Mouse (Mus musculus): ENCODE results near the gene Crispld2. TPM values are rescaled to one million over a fixed set of nuclear protein-coding genes. Genes with fewer than 3 reads are reported as not detected.
A peak's percentile ranks its signal among the peaks of the same experiment; 100 is the strongest.

Crispld2 gene
- polyA plus RNA-seq, 1 experiment from 2014 or later, result 2.3 TPM

DNA sequence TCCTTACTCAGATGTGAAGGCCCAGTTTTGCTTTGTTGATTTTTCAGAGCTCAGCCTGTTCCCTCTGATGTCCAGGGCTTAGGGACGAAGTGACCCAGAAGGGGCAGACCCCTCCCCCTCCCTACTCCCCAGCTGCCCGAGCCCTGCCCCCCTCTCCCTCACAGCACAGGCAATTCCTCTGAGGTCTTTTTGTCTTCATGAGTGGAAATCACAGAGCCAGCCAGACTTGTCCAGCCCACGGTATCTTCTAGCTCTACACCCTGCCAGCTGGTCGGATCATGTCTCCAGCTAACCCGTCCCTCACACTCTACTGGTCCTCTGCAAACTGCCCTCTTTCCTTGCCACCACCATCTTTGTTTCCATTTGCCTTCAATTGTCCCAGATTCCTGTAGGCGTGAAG lies 42.2 kb downstream of the Crispld2 start:
- H3K27me3 ChIP-seq (ENCODE audit: control insufficient read depth, insufficient read depth, low read length), result no peaks in the 10 kb centered on the region
- H3K9ac ChIP-seq (ENCODE audit: low read length), result peak overlapping the region; percentile 30; the same call in 1 of the 2 replicates
- H3K36me3 ChIP-seq (ENCODE audit: control insufficient read depth, insufficient read depth, low read length), result no peaks in the 10 kb centered on the region
- peak; percentile 90 for DNase-seq (ENCODE audit: low spot score, missing footprints)
- WGBS, result 24% methylated on average over 6 of the region's 6 CpGs
- peaks cover 13% of the 10 kb centered on the region for H3K4me1 ChIP-seq (ENCODE audit: control insufficient read depth, insufficient read depth, low read length)
- H3K9me3 ChIP-seq (ENCODE audit: control insufficient read depth, low read length), result no peaks in the 10 kb centered on the region
- H3K4me3 ChIP-seq (ENCODE audit: low read depth, low read length), result no peak overlapping the region
- ATAC-seq (ENCODE audit: low FRiP score), result peak; percentile 75
- no peak overlapping the region for H3K4me2 ChIP-seq
- peak overlapping the region; percentile 44; the same call in 1 of the 2 replicates for H3K27ac ChIP-seq (ENCODE audit: low read depth, low read length)

DNA sequence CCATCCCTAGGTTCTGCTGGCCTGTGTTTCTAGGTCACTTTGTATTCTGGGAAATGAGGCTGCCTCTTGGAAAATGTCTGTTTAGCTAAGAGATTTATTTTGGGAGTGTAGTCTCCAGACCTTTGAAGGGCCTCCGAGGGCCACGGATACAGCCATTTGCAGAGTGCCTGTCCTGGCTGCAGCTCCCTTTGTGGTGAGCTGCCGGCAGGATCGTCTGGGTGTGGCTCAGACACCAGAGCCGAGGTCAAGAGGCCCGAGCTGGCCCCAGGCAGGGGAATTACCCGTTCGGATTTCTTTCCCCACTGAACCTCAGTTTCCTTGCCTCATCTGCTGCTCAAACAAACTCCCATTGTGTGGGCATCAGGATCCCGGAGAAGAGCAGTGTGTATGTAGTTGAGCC lies 43.9 kb downstream of the Crispld2 start:
- H3K9ac ChIP-seq (ENCODE audit: low read length), result no peak overlapping the region
- no peaks in the 10 kb centered on the region for H3K27me3 ChIP-seq (ENCODE audit: control insufficient read depth, insufficient read depth, low read length)
- H3K36me3 ChIP-seq (ENCODE audit: control insufficient read depth, insufficient read depth, low read length), result no peaks in the 10 kb centered on the region
- WGBS, result 29% methylated on average over 9 of the region's 9 CpGs
- DNase-seq (ENCODE audit: low spot score, missing footprints), result no peak
- ATAC-seq (ENCODE audit: low FRiP score), result no peak
- H3K4me2 ChIP-seq, result no peak overlapping the region
- no peak overlapping the region for H3K27ac ChIP-seq (ENCODE audit: low read depth, low read length)
- no peaks in the 10 kb centered on the region for H3K9me3 ChIP-seq (ENCODE audit: control insufficient read depth, low read length)
- H3K4me3 ChIP-seq (ENCODE audit: low read depth, low read length), result no peak overlapping the region
- H3K4me1 ChIP-seq (ENCODE audit: control insufficient read depth, insufficient read depth, low read length), result peaks cover 13% of the 10 kb centered on the region

DNA sequence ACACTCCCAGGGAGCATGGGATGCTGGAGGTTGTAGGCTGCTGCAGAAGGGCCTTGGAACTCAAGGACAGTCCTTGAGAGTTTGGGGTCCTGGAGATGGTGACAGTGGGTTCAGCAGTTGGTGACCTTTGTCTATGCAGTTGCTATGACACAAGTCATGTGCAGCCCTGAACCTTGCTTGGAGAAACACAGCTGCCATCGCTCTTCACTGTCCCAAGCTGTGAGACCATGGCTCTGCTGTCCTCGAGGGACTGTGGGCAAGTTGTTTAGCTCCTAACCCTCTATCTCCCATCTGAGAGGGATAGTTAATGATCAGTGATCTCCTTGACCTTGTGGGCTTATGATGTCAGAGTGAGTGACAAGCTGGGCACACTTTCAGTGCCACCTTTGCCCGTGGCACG lies 44.3 kb downstream of the Crispld2 start:
- ATAC-seq (ENCODE audit: low FRiP score) (no peak), DNase-seq (ENCODE audit: low spot score, missing footprints) (no peak)
- Histone ChIP-seq H3K36me3 (ENCODE audit: control insufficient read depth, insufficient read depth, low read length) (no peaks in the 10 kb centered on the region), H3K27me3 (ENCODE audit: control insufficient read depth, insufficient read depth, low read length) (no peaks in the 10 kb centered on the region), H3K4me2 (no peak overlapping the region), H3K4me3 (ENCODE audit: low read depth, low read length) (no peak overlapping the region), H3K9ac (ENCODE audit: low read length) (no peak overlapping the region), H3K4me1 (ENCODE audit: control insufficient read depth, insufficient read depth, low read length) (peaks cover 13% of the 10 kb centered on the region), H3K9me3 (ENCODE audit: control insufficient read depth, low read length) (no peaks in the 10 kb centered on the region), H3K27ac (ENCODE audit: low read depth, low read length) (no peak overlapping the region)
- WGBS, result 81% methylated on average over 4 of the region's 4 CpGs

DNA sequence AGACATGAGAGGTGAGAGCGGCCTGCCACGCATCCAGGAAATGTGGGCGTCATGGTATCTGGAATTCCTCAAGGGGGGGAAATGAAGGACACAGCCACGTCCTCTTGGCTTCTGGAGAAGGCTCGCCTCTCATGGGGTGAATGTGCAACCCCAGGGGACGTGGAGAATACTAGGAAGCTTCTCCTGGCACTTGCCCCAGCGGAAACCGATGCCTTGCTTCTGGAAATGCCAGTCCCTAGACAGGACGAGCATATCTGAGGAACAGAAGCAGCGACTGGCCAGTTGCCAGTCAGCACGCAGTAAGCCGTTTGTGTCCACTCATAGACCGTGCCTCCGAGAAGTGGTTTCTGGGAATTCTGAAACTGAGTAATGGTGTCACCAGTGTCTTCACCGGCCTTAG lies 45.0 kb downstream of the Crispld2 start:
- Histone ChIP-seq H3K27ac (ENCODE audit: low read depth, low read length) (no peak overlapping the region), H3K9me3 (ENCODE audit: control insufficient read depth, low read length) (no peaks in the 10 kb centered on the region), H3K4me3 (ENCODE audit: low read depth, low read length) (no peak overlapping the region), H3K4me1 (ENCODE audit: control insufficient read depth, insufficient read depth, low read length) (peaks cover 13% of the 10 kb centered on the region), H3K9ac (ENCODE audit: low read length) (no peak overlapping the region), H3K27me3 (ENCODE audit: control insufficient read depth, insufficient read depth, low read length) (no peaks in the 10 kb centered on the region), H3K36me3 (ENCODE audit: control insufficient read depth, insufficient read depth, low read length) (no peaks in the 10 kb centered on the region), H3K4me2 (no peak overlapping the region)
- 89% methylated on average over 15 of the region's 15 CpGs for WGBS
- DNase-seq (ENCODE audit: low spot score, missing footprints) (no peak), ATAC-seq (ENCODE audit: low FRiP score) (no peak)

DNA sequence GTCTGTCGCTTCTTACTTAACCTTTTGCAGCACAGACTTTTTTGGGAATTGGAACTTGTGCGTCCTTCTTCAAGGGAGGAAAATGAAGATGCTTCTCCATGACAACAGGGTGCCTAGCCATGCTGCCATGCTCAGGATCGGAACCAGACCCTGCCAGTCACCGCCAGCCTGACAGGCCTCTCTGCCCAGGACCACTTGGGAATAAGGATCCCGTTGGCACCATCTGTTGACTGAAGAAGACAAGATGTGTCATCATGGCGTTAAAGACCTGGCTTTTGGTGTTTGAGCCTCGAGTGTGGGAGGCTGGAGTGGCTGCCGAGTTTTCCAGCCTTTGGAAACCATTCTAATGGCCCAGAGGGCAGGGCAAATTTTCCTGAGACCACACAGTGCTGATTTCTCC lies 45.4 kb downstream of the Crispld2 start:
- WGBS, result 91% methylated on average over 8 of the region's 8 CpGs
- ATAC-seq (ENCODE audit: low FRiP score), result no peak
- Histone ChIP-seq H3K27me3 (ENCODE audit: control insufficient read depth, insufficient read depth, low read length) (no peaks in the 10 kb centered on the region), H3K36me3 (ENCODE audit: control insufficient read depth, insufficient read depth, low read length) (no peaks in the 10 kb centered on the region), H3K27ac (ENCODE audit: low read depth, low read length) (no peak overlapping the region), H3K9me3 (ENCODE audit: control insufficient read depth, low read length) (no peaks in the 10 kb centered on the region), H3K9ac (ENCODE audit: low read length) (no peak overlapping the region), H3K4me1 (ENCODE audit: control insufficient read depth, insufficient read depth, low read length) (peaks cover 13% of the 10 kb centered on the region), H3K4me2 (no peak overlapping the region), H3K4me3 (ENCODE audit: low read depth, low read length) (no peak overlapping the region)
- DNase-seq (ENCODE audit: low spot score, missing footprints), result no peak

- DNase-seq (ENCODE audit: low spot score, missing footprints) (no peak), ATAC-seq (ENCODE audit: low FRiP score) (no peak)
- no peak overlapping the region for H3K4me2 ChIP-seq
- H3K36me3 ChIP-seq (ENCODE audit: control insufficient read depth, insufficient read depth, low read length), result no peaks in the 10 kb centered on the region
- no peak overlapping the region for H3K9ac ChIP-seq (ENCODE audit: low read length)
- H3K4me1 ChIP-seq (ENCODE audit: control insufficient read depth, insufficient read depth, low read length), result peaks cover 13% of the 10 kb centered on the region
- H3K27ac ChIP-seq (ENCODE audit: low read depth, low read length), result no peak overlapping the region
- H3K9me3 ChIP-seq (ENCODE audit: control insufficient read depth, low read length), result no peaks in the 10 kb centered on the region
- H3K27me3 ChIP-seq (ENCODE audit: control insufficient read depth, insufficient read depth, low read length), result no peaks in the 10 kb centered on the region
- WGBS, result 87% methylated on average over 12 of the region's 12 CpGs
- no peak overlapping the region for H3K4me3 ChIP-seq (ENCODE audit: low read depth, low read length)
Measured at GRCm38 (mm10) chr8:120038741-120039140, 46.5 kb downstream of the Crispld2 start.

DNA sequence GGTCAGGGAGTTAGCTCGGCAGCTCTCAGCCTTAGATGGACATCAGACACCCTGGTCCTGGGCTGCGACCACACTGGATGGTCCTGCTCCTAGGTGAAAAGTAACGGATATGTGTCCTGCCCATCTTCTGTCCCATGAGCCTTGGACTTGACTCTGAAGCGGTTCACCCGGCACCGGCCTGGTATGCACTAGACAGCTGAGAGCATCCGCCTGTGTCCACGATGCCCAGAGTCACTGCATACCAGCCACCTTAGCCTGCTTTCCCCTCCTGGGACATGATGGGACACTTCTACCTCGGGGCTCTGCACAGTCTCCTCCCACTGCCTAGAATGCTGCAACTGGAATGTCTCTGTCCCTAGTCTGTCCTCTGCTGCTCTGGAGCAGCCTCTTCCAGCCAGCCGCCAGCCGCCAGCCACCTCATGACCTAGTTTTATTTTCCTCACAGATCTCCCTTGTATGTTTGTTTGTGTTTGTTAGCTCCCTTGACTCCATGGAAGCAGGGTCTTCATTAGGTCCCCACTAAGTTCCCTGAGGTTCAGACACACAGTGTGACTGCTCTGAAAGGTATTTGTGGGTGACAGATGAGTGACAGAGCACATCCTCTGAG lies 47.2 kb downstream of the Crispld2 start:
- no peak overlapping the region for H3K4me2 ChIP-seq
- ATAC-seq (ENCODE audit: low FRiP score), result no peak

GRCm38 (mm10) chr8:120040861-120041260 lies 48.6 kb downstream of the Crispld2 start:
- Histone ChIP-seq H3K4me3 (ENCODE audit: low read depth, low read length) (no peak overlapping the region), H3K27me3 (ENCODE audit: control insufficient read depth, insufficient read depth, low read length) (no peaks in the 10 kb centered on the region), H3K9ac (ENCODE audit: low read length) (no peak overlapping the region; the same call in 1 of the 2 replicates), H3K4me1 (ENCODE audit: control insufficient read depth, insufficient read depth, low read length) (peaks cover 6% of the 10 kb centered on the region), H3K27ac (ENCODE audit: low read depth, low read length) (no peak overlapping the region), H3K9me3 (ENCODE audit: control insufficient read depth, low read length) (no peaks in the 10 kb centered on the region), H3K4me2 (no peak overlapping the region), H3K36me3 (ENCODE audit: control insufficient read depth, insufficient read depth, low read length) (no peaks in the 10 kb centered on the region)
- DNase-seq (ENCODE audit: low spot score, missing footprints), result no peak
- WGBS, result 50% methylated on average over 1 of the region's 1 CpGs
- ATAC-seq (ENCODE audit: low FRiP score), result no peak

More for the DNA sequence above, 47.2 kb downstream of the Crispld2 start:
- H3K9ac ChIP-seq (ENCODE audit: low read length), result no peak overlapping the region
- no peaks in the 10 kb centered on the region for H3K9me3 ChIP-seq (ENCODE audit: control insufficient read depth, low read length)
- no peaks in the 10 kb centered on the region for H3K36me3 ChIP-seq (ENCODE audit: control insufficient read depth, insufficient read depth, low read length)
- WGBS, result 84% methylated on average over 11 of the region's 11 CpGs
- H3K4me3 ChIP-seq (ENCODE audit: low read depth, low read length), result no peak overlapping the region
- no peak for DNase-seq (ENCODE audit: low spot score, missing footprints)
- H3K27me3 ChIP-seq (ENCODE audit: control insufficient read depth, insufficient read depth, low read length), result no peaks in the 10 kb centered on the region
- H3K4me1 ChIP-seq (ENCODE audit: control insufficient read depth, insufficient read depth, low read length), result peaks cover 9% of the 10 kb centered on the region
- H3K27ac ChIP-seq (ENCODE audit: low read depth, low read length), result no peak overlapping the region

DNA sequence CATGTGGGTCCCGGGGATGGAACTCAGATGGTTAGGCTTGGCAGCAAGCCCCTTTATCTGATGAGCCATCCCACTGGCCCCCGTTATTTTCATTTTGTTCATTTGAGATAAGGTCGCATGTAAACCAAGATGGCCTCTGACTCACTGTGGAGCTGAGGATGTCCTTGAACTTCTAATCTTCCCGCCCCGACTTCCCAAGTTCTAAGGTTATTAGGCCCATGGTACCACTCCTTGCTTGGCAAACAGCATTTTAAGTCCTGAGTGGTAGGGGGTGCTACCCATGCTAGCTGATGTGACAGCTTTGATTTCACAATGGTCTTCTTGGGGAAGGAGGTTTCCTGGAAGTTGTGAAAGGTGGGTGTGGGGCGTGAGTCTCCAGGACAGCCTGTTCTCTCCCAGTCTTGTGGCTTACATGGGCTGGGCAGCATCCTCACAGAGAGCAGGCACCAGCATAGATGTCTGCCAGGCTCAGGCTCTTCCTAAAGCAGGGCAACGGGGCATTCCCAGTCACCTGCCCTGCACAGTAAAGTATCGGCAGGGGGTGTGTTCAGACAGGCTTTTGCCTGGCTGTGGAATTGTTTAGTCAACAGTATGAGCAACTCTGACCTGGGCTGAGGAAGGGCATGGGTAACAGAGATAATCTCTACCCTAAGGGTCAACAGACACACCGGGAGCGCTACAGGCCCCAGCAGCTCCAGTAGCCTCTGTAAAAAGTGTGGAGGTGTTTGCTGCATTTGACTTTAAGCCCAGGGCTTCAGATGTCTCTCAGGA lies 50.5 kb downstream of the Crispld2 start:
- 77% methylated on average over 10 of the region's 10 CpGs for WGBS

More for the DNA sequence above, 50.5 kb downstream of the Crispld2 start:
- DNase-seq (ENCODE audit: low spot score, missing footprints) (no peak), ATAC-seq (ENCODE audit: low FRiP score) (no peak)
- Histone ChIP-seq H3K36me3 (ENCODE audit: control insufficient read depth, insufficient read depth, low read length) (no peaks in the 10 kb centered on the region), H3K4me1 (ENCODE audit: control insufficient read depth, insufficient read depth, low read length) (no peaks in the 10 kb centered on the region), H3K4me3 (ENCODE audit: low read depth, low read length) (no peak overlapping the region), H3K9me3 (ENCODE audit: control insufficient read depth, low read length) (no peaks in the 10 kb centered on the region), H3K9ac (ENCODE audit: low read length) (no peak overlapping the region), H3K27me3 (ENCODE audit: control insufficient read depth, insufficient read depth, low read length) (no peaks in the 10 kb centered on the region), H3K27ac (ENCODE audit: low read depth, low read length) (no peak overlapping the region), H3K4me2 (no peak overlapping the region)
